Mouse (Mus musculus) hindbrain, embryonic 16.5 days (tissue): ENCODE data around the gene Isy1. TPM values are rescaled to one million over a fixed set of nuclear protein-coding genes. Genes with fewer than 3 reads are reported as not detected.

ENCODE experiments used
- ATAC-seq: fragments of 200-750 bp; cut with Nextera tagmentation; 2 replicates; pipeline ENCODE4 v1.8.0; 2017; ENCODE audit warnings: moderate TSS enrichment, moderate library complexity
- H3K27ac ChIP-seq: fragments of 300-500 bp; sonication (generic); 2 replicates; pipeline ENCODE4 v1.5.1; 2014; ENCODE audit warnings: low read depth, mild to moderate bottlenecking, control low read depth, low read length, moderate library complexity
- H3K27me3 ChIP-seq: fragments of 300-500 bp; sonication (generic); replicated peaks from 2 replicates; pipeline ENCODE4 v1.6.1; 2014; ENCODE audit warnings: low read length; ENCODE audit not compliant: control insufficient read depth, insufficient read depth
- H3K36me3 ChIP-seq: fragments of 300-500 bp; sonication (generic); 2 replicates; pipeline ENCODE4 v1.6.1; 2014; ENCODE audit warnings: mild to moderate bottlenecking, low read length, moderate library complexity, mixed read lengths; ENCODE audit not compliant: control insufficient read depth, insufficient read depth
- H3K4me1 ChIP-seq: fragments of 300-500 bp; sonication (generic); 2 replicates; pipeline ENCODE4 v1.6.1; 2014; ENCODE audit warnings: low read depth, low read length; ENCODE audit not compliant: control insufficient read depth, insufficient read depth
- H3K4me2 ChIP-seq: fragments of 300-500 bp; sonication (generic); 2 replicates; pipeline ENCODE4 v1.6.1; 2014; ENCODE audit warnings: mild to moderate bottlenecking, low read length, control low read depth, moderate library complexity
- H3K4me3 ChIP-seq: fragments of 300-500 bp; sonication (generic); 2 replicates; pipeline ENCODE4 v1.5.1; 2014; ENCODE audit warnings: mild to moderate bottlenecking, low read length, control low read depth, moderate library complexity
- H3K9ac ChIP-seq: fragments of 300-500 bp; sonication (generic); 2 replicates; pipeline ENCODE4 v1.6.1; 2014; ENCODE audit warnings: low read depth, mild to moderate bottlenecking, control low read depth, low read length, moderate library complexity
- H3K9me3 ChIP-seq: fragments of 300-500 bp; sonication (generic); 2 replicates; pipeline ENCODE4 v1.6.1; 2014; ENCODE audit warnings: mild to moderate bottlenecking, low read length, moderate library complexity; ENCODE audit not compliant: control insufficient read depth
- WGBS: fragments of 180-500 bp; shearing (Covaris S2); extraction: QIAGEN DNeasy Blood & Tissue Kit; methylation state at CpG from one replicate; pipeline ENCODE4 v1.1.7; 2014; 5-methylcytosine and 5-hydroxymethylcytosine counted together
- polyA plus RNA-seq: library from polyadenylated mRNA; unstranded; fragments of >200 nt; fragmentation: Nextera tagmentation; extraction: Ambion mirVana; gene quantifications from 2 replicates; pipeline ENCODE4 v1.2.1, GENCODE M21; 2015

Gene Isy1
- polyA plus RNA-seq, 1 experiment from 2014 or later: 24.0 TPM

DNA sequence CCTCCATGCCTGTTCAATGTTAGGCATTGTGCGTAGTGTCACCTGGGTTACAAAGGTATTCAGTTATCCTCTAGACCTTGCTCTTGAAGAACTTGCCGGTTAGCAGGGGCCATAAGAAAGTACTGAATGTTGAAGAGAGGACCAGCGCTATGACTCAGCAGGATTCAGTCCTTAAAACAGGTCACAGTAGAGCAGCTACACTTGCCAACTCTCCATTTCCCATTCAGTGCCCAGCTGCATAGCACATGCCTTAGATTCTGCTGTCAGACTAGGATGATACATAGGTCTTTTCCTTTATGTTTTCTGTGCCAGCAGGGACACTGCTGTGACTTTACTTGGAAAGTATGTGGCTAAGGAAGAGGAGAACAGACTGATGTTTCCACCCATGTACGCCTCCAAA is 14.8 kb upstream of the Isy1 start:
- H3K36me3 ChIP-seq: no peaks in the 10 kb centered on the region

DNA sequence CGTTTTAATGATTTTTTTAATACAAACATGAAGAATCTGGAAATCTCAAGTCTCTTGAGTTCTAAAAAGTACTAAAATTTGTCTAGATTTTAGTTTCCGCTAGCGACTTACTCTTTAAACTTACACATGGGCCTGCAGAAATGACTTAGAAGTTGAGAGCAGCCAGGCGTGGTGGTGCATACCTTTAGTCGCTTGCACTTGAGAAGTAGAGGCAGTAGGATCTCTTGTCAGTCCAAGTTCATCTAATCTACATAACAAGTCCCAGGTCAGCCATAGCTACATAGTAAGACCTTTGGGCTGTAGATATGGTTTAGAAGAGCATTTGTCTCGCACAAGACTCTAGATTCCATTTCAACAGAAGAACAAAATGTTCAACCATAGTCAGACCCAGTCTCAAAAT is 13.3 kb upstream of the Isy1 start:
- ATAC-seq: no peak
- Histone ChIP-seq H3K4me1 (peaks cover 24% of the 10 kb centered on the region), H3K27ac (no peak overlapping the region), H3K9ac (no peak overlapping the region), H3K4me3 (no peak overlapping the region), H3K36me3 (no peaks in the 10 kb centered on the region), H3K9me3 (no peaks in the 10 kb centered on the region), H3K27me3 (no peaks in the 10 kb centered on the region), H3K4me2 (no peak overlapping the region; the same call in 1 of the 2 replicates)
- 89% methylated on average over 6 of the region's 6 CpGs for WGBS

More for the DNA sequence above, 14.8 kb upstream of the Isy1 start:
- no peak overlapping the region for H3K27ac ChIP-seq
- H3K9me3 ChIP-seq: no peaks in the 10 kb centered on the region
- no peak overlapping the region for H3K9ac ChIP-seq
- no peak overlapping the region for H3K4me2 ChIP-seq
- no peak overlapping the region for H3K4me3 ChIP-seq
- peaks cover 11% of the 10 kb centered on the region for H3K4me1 ChIP-seq
- ATAC-seq: no peak
- H3K27me3 ChIP-seq: no peaks in the 10 kb centered on the region
- whole genome bisulfite sequencing: 87% methylated on average over 4 of the region's 4 CpGs

DNA sequence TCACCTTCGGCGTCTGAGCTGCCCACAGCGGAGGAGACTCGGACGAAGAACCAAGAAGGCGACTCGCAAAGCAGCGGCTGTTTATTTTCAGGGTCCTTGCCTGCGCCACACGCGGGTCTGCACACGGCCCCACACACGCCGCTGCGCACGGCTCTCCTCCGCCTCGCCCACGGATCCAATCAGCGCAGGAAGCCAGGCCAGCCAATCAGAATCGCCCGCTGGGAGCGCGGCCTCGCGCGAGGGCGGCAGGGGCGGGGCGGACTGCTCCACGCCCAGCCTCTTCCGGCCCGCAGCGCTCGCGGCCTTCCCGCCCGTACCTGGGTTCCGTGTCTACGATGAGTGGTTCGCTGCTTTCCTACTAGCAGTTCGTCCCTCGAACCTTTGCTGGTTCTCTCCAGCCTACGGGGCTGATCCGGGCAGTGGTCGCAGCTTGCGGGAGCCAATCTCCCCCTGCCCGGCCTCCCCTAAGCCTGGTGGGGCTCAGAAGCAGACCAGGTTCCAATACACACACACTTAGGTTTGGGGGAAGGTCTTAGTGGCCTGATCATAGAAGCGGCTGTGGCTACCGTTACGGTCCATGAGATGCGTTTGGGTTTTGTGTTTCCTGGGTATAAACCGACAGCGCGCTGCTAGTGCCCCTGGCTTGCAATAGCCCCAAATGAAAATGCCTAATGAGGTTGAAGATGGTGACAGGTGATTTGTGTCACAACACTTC is 12.5 kb upstream of the Isy1 start, which contains the start of gene Cnbp:
Gene Cnbp (minus strand): TSS at position 207 of the 715 bp plus-strand sequence.
- peaks cover 26% of the 10 kb centered on the region for H3K4me1 ChIP-seq
- no peaks in the 10 kb centered on the region for H3K9me3 ChIP-seq
- H3K4me2 ChIP-seq: peak within 1 kb of the TSS; percentile 93
- WGBS: under 1% methylated on average over 55 of the region's 55 CpGs
- H3K4me3 ChIP-seq: peak within 1 kb of the TSS; percentile 65
- ATAC-seq: peak; percentile 99
- H3K27me3 ChIP-seq: no peaks in the 10 kb centered on the region
- no peaks in the 10 kb centered on the region for H3K36me3 ChIP-seq
- peak within 1 kb of the TSS; percentile 85 for H3K27ac ChIP-seq
- H3K9ac ChIP-seq: peak within 1 kb of the TSS; percentile 98

DNA sequence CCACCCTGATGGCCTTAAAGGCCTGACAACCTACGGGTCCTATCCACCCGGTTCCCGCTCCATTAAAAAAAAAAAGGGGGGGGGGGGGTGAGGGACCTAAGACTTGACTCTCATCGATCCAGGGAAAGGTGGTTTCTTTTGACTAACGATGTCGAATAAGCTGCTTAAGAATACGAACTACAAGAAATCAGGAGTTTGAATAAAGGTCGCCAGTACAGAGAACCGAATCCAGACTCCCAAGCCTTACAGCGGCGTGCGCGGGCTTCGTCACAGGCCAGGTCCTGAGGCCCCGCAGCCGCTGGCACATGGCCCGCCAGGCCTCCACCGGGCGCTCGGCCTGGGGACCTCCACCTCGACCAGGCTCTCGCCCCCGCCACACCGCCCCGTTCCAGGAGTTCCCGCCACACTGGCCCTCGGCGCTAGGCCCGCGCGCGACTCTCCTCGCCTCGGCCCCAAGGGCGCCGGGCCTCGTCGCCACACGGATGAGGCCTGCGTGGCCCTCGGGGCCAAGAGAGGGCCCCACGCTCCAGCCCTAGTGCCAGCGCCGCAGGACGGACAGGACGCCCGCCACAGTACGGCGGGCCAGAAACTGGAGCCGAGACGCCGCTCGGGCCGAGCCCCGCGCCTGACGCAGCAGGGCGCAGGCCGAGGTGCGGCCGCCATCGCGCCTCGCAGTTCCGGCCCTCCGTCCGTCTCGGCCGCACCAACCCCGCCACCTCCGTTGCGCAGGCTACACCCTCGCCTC is 11.7 kb upstream of the Isy1 start:
- H3K9me3 ChIP-seq: no peaks in the 10 kb centered on the region
- peak overlapping the region; percentile 75 for H3K9ac ChIP-seq
- H3K4me1 ChIP-seq: peaks cover 26% of the 10 kb centered on the region
- H3K4me3 ChIP-seq: peak overlapping the region; percentile 65
- H3K36me3 ChIP-seq: peaks cover under 1% of the 10 kb centered on the region
- peak overlapping the region; percentile 85 for H3K27ac ChIP-seq
- no peaks in the 10 kb centered on the region for H3K27me3 ChIP-seq
- 0% methylated on average over 56 of the region's 73 CpGs for WGBS
- peak overlapping the region; percentile 88 for H3K4me2 ChIP-seq
- ATAC-seq: peak; percentile 75

DNA sequence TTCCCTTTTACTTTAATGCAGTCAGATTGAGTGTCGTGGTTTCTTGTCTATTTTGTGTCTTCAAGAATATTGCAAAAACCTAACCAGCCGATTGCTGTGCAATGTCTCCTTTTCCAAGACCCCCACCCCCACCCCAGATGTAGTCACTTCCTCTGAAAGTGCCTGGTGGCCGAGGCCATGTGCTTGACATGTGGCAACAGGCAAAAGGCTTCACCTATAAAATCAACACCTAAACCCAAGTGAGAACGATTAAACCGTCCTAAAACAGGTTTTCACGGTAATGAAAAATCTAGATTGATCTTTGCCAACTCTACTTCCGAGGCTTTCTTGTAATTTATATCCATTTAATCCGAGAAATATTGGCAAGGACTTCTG is 11.2 kb upstream of the Isy1 start:
- no peak for ATAC-seq
- H3K4me3 ChIP-seq: peak overlapping the region; percentile 65
- no peaks in the 10 kb centered on the region for H3K9me3 ChIP-seq
- H3K27ac ChIP-seq: no peak overlapping the region
- H3K27me3 ChIP-seq: no peaks in the 10 kb centered on the region
- 1% methylated on average over 8 of the region's 8 CpGs for WGBS
- H3K4me2 ChIP-seq: peak overlapping the region; percentile 88
- H3K9ac ChIP-seq: peak overlapping the region; percentile 75
- peaks cover 6% of the 10 kb centered on the region for H3K36me3 ChIP-seq
- peaks cover 26% of the 10 kb centered on the region for H3K4me1 ChIP-seq

GRCm38 (mm10) chr6:87846813-87847212 is 8.2 kb upstream of the Isy1 start:
- no peak overlapping the region for H3K4me3 ChIP-seq
- peaks cover 26% of the 10 kb centered on the region for H3K4me1 ChIP-seq
- no peak overlapping the region for H3K4me2 ChIP-seq
- no peak overlapping the region for H3K27ac ChIP-seq
- no peak for ATAC-seq
- no peaks in the 10 kb centered on the region for H3K27me3 ChIP-seq
- peaks cover 30% of the 10 kb centered on the region for H3K36me3 ChIP-seq
- no peaks in the 10 kb centered on the region for H3K9me3 ChIP-seq
- 87% methylated on average over 1 of the region's 1 CpGs for WGBS
- peak overlapping the region; percentile 13; the same call in 1 of the 2 replicates for H3K9ac ChIP-seq

- Histone ChIP-seq H3K36me3 (peaks cover 30% of the 10 kb centered on the region), H3K27ac (no peak overlapping the region), H3K4me3 (no peak overlapping the region), H3K9me3 (no peaks in the 10 kb centered on the region), H3K27me3 (no peaks in the 10 kb centered on the region), H3K4me1 (peaks cover 22% of the 10 kb centered on the region), H3K4me2 (no peak overlapping the region), H3K9ac (no peak overlapping the region)
- 93% methylated on average over 13 of the region's 13 CpGs for WGBS
- ATAC-seq: no peak
These were observed 6.6 kb upstream of the Isy1 start for GRCm38 (mm10) chr6:87845031-87845695.

- ATAC-seq: no peak
- H3K36me3 ChIP-seq: peaks cover 30% of the 10 kb centered on the region
- no peak overlapping the region for H3K9ac ChIP-seq
- H3K4me3 ChIP-seq: no peak overlapping the region
- H3K4me1 ChIP-seq: peaks cover 12% of the 10 kb centered on the region
- no peak overlapping the region for H3K4me2 ChIP-seq
- no peak overlapping the region for H3K27ac ChIP-seq
- H3K9me3 ChIP-seq: no peaks in the 10 kb centered on the region
- WGBS: 22% methylated on average over 1 of the region's 1 CpGs
- no peaks in the 10 kb centered on the region for H3K27me3 ChIP-seq
These were observed 3.7 kb upstream of the Isy1 start for GRCm38 (mm10) chr6:87842254-87842653.

- peaks cover 30% of the 10 kb centered on the region for H3K36me3 ChIP-seq
- H3K4me2 ChIP-seq: no peak overlapping the region
- 80% methylated on average over 8 of the region's 8 CpGs for WGBS
- H3K27me3 ChIP-seq: no peaks in the 10 kb centered on the region
- no peak overlapping the region for H3K27ac ChIP-seq
- no peak for ATAC-seq
- no peak overlapping the region for H3K9ac ChIP-seq
- H3K9me3 ChIP-seq: no peaks in the 10 kb centered on the region
- H3K4me1 ChIP-seq: peaks cover 10% of the 10 kb centered on the region
- H3K4me3 ChIP-seq: no peak overlapping the region
These were observed 3.0 kb upstream of the Isy1 start for GRCm38 (mm10) chr6:87841635-87842034.
